Mouse (Mus musculus): ENCODE results near the gene Aagab.

Gene Aagab

DNA sequence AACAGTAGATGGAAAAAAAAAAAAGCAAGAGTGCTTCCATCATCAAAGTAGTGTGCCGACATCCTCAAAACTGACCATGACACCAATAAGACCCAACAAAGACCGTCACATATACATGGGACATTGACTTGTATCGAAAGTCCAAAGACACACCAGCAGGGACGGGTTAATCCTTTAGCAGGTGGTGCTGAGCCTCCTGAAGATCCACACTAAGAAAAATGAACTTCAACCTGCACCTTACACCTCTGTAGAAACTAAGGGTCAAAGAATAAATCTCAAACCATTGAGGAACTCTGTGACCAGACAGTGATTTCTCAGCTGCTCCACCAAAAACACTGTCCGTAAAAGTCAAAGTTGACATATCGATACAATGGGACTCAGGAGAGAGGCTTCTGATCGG, 67.4 kb downstream of the Aagab start:
- in situ Hi-C loops (cut with MboI, MseI), result no loop called here

- in situ Hi-C loops (cut with MboI, MseI), result no loop called here
These were observed 70.5 kb downstream of the Aagab start for GRCm38 (mm10) chr9:63672797-63673493.

GRCm38 (mm10) chr9:63673494-63673805, 71.0 kb downstream of the Aagab start:
- in situ Hi-C loops (cut with MboI, MseI), result no loop called here

DNA sequence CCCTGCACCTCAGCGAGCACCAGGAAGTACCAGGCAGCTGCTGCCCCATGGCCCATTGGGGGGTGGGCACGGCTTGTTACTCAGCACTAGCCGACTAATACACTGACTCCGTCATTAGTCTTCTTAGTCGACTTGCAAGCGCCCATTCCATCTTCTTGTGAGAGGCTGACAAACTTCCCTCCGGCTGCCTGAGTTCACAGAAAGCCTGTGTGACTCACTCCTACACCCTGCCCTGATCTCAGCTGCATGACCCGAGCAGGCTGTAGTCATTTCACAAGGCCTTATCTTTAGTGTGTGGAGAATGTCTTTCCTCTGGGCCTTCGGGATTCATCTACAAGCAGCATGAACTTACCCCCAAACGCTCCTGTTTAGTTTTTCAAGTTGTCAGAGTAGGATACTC, 72.2 kb downstream of the Aagab start:
- in situ Hi-C loops (cut with MboI, MseI), result no loop called here

- in situ Hi-C loops (cut with MboI, MseI), result no loop called here
These were observed 75.2 kb downstream of the Aagab start for GRCm38 (mm10) chr9:63677621-63678020.

- in situ Hi-C loops (cut with MboI, MseI), result no loop called here
These were observed 75.6 kb downstream of the Aagab start for GRCm38 (mm10) chr9:63678076-63678475.

DNA sequence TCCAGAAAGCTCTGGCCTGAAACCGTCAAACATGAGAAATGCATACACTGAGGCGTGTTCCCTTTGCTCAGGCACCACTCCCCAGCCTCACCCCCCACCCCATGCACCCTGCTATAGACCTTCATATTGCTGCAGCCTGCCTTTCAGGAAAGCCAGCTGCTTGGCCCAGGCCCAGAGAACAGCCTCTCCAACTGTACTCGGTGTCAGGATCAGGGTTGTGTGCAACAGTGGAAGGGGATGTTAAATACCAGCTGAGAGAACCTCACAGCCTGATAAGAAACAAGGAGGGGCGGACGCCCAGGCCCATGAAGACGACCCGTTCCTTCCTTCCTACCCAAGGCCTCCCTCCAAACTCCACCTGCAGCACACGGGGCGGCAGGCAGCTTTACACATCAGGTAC, 79.8 kb downstream of the Aagab start:
- in situ Hi-C loops (cut with MboI, MseI), result loop anchor here in 1 of 2 experiments (10.0 kb wide), 1 partner anchor 1948 kb away; no protein-coding TSS in a partner anchor

DNA sequence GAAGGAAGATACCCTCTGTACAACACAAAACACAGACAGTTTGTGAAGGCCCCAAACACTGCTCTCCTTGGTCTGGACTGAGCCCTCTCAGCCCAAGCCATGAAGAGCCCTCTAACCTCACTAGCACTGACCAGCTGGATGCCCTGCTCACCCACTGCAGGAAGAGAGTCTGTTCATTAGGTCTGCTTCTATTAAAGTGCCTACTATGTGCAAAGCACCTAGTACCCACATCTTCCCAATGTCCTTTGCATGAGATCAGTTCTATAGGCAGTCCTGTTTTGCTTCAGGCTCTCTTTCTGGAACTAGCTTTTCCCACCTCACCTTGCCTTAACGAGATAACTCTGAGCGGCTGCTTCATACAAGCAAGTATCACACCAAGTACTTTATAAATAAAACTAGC, 80.5 kb downstream of the Aagab start:
- in situ Hi-C loops (cut with MboI, MseI), result loop anchor here in 1 of 2 experiments (10.0 kb wide), 1 partner anchor 1948 kb away; no protein-coding TSS in a partner anchor

GRCm38 (mm10) chr9:63684277-63684676, 81.8 kb downstream of the Aagab start:
- in situ Hi-C loops (cut with MboI, MseI), result loop anchor here in 1 of 2 experiments (10.0 kb wide), 1 partner anchor 1949 kb away; no protein-coding TSS in a partner anchor

DNA sequence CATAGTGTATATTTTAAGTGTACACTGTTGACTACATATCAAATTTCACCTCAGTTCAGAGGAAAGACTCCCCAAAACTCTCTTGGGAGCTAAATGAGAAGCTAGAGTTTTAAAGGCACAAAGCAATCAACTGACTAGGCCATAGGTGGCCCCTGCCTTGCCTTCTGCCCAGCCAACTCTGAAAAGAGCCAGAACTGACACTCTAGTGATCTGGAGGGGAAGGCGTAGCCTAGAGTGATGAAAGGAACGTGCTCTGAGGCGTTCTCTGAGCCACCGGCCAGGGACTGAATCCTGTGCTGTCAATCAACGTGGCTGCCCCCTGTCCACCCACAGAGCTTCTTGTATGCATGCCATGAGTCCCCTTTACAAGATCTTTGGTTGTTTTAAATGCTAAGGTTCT, 82.9 kb downstream of the Aagab start:
- in situ Hi-C loops (cut with MboI, MseI), result loop anchor here in 1 of 2 experiments (10.0 kb wide), 1 partner anchor 1951 kb away; no protein-coding TSS in a partner anchor

DNA sequence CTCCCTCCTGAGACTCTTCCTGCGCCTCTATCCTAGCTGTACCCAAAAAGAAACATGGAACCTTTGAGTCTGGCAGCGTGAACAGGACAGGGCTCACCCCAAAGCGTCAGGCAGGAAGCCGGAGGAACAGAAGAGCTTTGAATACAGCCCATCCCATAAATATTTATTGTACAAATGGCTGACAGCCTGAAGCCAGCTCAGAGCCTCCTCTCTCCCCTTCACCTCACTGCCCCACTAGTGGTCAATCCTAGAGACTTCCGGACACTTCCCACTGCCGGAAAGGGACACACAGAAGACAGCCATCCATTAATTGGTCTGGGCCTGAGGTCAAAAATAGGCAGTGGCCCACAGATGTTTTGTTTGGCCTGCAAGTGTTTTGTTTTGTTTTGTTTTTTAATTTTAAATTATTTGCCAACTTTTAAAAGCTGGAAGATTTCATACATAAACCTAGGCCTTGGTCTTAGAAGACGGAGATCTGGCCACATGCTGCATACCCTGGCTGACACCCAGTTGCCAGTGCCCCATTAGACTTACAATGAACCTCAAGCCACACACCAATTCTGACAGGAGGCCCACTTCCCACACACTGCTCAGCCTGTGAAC, 85.1 kb downstream of the Aagab start:
- in situ Hi-C loops (cut with MboI, MseI), result loop anchor here in 1 of 2 experiments (10.0 kb wide), 1 partner anchor 1953 kb away; no protein-coding TSS in a partner anchor

DNA sequence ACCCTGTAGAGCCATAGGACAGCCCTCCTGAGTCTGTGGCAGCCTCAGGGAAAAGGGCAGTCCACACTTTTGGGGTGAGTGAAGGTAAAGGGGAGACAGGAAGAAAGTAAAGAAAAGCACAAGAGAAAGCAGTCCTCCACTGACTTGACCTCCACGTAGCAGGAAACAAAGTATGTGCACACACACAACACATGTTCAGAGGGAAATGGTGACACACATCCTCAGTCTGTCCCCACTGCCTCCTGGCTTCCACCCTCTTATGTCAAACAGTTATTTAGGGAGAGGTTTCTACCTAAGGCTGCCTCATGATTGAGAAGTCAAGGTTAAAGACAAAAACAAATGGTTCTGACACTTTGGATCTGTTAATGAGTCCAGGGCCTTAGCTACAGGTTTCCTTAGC, 88.1 kb downstream of the Aagab start:
- in situ Hi-C loops (cut with MboI, MseI), result loop anchor here in 1 of 2 experiments (10.0 kb wide), 1 partner anchor 306 kb away; no protein-coding TSS in a partner anchor

GRCm38 (mm10) chr9:63691960-63692359, 89.5 kb downstream of the Aagab start:
- in situ Hi-C loops (cut with MboI, MseI), result loop anchor here in 1 of 2 experiments (10.0 kb wide), 1 partner anchor 307 kb away; no protein-coding TSS in a partner anchor

Measured in T-helper 17 cell (primary cell).